Mouse (Mus musculus) retina, postnatal 1 day (tissue): ENCODE results near the gene Cacnb4.
A peak's percentile ranks its signal among the peaks of the same experiment; 100 is the strongest.

Source experiments
- DNase-seq: peaks from one replicate; pipeline ENCODE4 v3.0.0-alpha.2; 2012

The Cacnb4 gene

DNA sequence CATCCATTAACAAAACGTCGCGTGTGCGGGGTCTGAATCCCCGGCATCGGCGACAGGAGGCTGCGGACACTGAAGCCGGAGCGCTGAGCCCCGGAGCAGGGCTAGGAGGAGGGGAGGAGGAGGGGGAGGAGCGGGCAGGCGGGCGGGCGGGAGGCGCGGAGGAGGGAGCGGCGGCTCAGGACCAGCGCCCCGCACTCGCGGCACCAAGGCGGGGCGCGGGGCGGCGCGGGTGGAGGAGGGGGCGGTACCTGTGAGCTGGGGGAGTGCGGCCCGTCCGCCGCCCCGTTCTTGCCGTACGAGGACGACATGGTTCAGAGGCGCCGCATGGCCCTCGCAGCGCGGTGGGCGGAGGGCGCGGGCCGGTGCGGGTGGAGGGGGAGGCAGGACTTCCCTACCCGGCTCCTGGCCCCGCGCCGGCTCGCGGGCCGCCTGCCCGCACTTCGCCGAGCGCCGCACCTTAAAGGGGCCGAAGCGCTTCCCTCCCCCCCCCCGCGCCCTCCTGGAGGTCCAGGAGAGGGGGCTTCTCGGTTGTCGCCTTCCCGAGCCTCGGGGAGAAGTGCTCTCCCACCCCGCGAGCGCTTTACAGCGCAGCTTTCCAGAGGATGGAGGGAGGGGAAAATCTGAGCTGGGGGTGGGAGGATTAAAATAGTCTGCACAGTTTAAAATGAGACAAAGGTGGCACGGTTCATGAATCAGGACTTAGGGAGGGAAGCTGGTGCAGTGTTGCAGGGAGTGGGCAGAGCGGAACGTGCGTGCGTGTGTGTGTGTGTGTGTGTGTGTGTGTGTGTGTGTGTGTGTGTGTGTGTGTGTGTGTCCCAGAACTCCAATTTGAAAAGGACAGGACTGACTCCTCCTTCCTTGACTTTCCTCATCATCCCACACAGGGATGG is at the start of gene Cacnb4:
Gene Cacnb4, minus strand, starts transcription at position 809 of the 890 bp plus-strand sequence.
- DNase-seq = peak; percentile 83

DNA sequence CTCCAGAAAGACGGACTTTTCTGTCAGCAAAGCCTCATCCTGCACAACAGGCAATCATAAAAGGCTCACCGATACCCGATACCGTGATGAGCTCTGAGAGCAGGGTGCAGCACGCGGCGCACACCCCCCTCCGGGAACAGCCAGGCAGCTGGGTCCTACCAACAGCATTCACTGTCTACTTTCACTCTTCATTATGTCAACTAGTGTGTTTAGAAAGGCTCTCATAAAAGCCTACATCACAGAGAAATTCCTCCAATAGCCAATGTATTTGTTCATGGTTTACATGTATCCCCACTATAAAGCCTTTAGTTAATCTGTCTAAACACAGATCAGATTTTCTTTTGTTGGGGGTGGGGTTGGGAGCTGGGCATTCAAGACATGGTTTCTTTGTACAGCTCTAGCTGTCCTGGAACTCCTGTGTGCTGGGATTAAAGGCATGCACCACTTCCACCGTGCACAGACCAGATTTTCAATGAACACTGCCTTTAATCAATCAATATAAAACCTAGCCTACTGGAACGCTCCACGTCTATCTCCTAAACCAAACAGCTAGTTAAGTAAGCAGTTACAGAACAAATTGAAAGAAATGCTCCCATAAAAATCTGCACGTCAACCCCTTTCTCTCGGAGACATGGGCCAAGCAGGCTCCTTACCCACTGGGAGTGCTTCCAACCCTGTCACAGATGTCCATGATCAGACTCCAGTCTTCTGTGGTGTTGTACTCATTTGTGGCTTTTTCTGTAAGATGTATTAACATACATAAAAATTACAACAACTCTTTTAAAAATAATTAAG is 43.8 kb upstream of the Cacnb4 start:
- DNase-seq = peak; percentile 41

DNA sequence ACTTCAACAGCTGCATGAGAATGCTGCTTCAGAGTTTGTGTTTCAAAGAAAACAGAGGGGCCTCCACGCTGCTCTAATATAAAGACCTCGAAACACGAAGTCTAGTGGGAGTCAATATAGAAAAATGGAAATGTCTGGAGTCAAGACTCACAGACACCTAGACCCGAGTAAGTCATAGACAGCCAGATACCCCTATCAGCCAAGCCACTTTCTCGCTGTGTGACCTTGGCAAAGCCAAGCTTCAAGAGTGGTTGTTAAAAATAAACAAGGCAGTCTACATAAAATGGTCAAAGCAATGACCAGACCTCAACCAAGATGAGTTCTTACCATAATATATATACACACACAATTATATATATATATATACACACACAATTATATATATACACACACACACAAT is 40.4 kb upstream of the Cacnb4 start:
- no peak for DNase-seq

DNA sequence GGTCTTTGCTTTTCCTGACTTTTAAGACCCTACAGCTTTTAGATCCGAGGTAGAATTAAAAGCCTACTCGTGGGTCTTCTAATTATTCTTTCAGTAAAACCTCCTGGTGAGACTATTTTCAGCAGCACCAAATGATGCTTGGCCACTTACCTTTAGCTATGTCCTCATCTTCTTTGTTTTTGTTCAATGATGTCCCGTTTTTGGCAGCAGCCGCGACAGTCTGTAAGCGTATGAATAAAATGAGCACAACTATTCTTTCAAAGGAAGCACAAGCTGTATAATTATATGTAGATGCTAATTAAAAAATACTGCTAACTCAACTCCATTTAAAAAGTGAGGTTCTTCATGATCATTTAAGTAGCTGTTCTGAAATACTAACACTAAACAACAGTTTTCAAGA is 38.9 kb upstream of the Cacnb4 start:
- no peak for DNase-seq

DNA sequence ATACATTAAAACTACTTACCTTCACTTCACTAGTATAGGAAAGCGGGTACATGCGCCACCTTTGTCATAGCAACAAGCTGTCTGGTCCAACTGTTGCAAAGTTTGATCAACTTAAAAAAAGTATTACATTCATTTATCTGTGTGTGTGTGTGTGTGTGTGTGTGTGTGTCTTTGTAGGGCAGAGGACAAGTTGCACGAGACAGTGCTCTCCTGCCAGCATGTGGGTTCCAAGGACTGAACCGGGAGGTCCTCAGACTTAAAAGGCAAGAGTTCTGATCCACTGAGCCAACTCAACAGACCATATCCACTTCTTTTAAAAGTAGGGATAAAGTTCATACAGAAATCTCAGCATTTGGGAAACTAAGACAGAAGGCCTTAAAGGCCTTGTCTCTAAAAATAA is 37.5 kb upstream of the Cacnb4 start:
- DNase-seq = no peak

DNA sequence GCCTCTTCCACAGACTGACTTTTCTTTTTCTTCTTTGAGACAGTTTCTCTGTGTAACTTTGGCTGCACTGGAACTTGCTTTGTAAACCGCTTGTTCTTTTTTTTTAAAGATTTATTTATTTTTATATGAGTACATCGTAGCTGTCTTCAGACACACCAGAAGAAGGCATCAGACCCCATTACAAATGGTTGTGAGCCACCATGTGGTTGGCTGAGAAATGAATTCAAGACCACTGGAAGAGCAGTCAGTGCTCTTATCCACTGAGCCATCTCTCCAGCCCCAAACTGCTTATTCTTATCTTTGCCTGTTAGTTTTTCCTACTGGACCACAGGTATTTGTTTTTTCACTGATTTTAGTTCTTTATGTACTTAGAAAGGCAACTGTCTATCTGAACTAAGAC is 34.2 kb upstream of the Cacnb4 start:
- DNase-seq = no peak

DNA sequence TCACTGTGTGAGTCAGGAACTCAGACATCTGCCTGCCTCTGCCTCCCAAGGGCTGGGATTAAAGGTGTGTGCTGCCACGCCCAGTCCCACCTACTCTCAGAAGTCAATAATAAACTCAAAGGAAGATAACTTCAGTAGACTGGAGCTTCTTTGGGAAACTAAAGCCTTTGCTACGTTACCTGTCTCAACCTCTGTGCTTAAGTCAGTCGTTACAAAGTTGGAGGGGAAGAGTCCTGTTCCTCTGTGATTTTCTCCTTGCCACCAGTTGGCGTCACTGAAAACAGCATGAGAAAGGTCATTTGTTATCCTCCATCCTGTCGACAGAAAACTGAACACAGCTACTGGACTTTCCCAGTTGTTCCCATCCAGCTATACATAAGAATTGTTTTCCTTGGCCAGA is 32.8 kb upstream of the Cacnb4 start:
- DNase-seq = no peak

DNA sequence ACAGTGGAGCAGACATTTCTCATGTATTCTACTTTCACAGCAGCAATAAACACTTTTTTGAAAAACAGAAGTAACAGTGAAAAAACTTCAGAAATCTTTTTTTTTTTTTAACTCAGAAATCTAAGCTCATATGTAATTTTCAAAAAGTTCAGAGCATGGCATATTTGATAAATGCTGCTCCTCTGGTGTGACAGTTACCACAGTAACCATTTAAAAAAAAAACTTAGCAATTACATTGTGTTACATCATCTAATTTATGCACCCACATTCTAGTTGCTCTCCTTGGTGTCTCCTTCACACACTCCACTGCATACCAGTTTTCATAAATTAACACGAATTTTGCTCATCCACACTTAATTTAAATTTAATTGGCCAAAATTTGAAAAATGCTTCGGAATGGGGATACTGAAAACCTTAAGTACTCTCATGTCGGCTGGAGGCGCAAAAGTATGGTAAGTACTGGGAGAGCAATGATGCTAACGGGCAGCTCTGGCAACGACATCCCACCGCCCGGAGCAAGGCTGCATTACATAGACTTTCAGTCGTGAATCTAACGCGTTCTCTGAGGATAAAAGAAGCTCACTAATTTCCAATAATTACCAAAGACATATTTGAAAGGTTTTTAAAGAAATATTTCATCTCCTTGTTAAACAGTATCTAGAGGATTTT is 24.9 kb upstream of the Cacnb4 start:
- DNase-seq = no peak

DNA sequence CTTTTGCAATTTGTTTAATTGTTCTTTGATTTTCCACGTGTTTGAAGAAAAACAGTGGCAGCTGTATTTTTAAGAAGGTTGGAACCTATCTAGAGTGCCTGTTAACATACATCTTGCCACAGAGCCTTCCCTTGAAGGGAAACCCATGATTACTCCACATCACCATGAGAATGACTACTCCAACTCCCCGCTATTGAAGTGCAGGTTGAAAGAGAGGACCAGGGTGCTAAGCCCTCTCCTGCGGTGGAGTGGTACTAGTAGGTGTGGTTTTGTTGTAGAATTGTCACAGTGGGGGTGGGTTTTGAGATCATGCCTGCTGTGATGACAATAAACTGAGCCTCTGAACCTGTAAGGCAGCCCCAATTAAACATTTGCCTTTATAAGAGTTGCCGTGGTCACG is 23.7 kb upstream of the Cacnb4 start:
- no peak for DNase-seq

DNA sequence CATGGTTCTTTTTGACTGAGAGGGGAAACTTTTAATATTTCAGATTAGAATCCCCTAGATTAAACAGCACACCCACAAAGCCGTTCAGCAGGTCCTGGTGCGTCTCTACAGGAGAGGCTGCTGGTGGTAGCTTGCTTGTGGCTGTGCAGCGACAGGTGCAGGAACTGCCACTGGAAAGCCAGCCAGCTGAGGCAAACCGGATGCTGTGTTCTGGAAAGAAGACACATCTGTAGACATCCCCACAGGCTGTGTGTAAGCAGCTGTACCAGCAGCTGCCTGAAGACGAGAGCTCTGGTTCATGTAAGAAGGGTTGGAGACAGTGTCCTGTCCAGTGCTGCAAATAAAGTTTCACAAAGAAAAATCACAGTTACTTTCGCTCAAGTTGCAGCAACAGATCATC is 18.0 kb upstream of the Cacnb4 start:
- no peak for DNase-seq

DNA sequence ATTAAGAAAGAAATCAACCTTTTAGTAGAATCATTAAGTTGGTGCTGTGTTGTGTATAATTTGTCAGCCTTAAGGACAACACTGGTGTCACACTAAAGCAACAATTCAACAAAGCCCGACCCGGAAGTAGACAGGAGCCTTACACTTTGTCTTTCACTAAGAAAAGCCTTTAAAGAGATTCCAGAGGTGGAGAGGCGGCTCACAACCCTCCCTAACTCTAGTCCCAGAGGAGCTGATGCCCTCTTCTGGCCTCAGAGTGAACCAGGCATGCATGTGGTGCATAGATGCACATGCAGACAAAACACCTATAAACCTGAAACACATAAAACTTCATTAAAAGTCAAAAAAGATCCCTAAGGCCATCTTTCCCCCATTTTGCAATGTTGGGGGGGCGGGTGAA is 15.1 kb upstream of the Cacnb4 start:
- DNase-seq = peak; percentile 14

DNA sequence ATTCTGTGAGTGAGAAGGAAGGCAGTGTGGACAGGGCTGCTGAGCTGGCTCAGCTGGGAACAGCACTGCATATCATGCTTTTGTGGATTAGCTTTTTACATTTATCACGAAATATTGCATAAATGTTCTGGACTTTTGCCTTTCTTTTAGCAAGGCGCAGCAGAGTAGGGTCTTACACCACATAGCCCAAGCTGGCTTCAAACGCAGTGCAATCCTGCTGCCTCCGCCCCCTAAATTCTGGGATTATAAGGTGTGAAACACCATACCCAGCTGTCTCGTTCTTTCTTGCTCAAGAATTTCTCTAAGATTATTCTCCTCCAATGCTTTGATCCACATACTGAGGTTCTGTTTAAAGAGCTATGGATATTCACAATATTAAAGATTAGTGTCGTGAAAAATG is 10.0 kb upstream of the Cacnb4 start:
- DNase-seq = no peak

DNA sequence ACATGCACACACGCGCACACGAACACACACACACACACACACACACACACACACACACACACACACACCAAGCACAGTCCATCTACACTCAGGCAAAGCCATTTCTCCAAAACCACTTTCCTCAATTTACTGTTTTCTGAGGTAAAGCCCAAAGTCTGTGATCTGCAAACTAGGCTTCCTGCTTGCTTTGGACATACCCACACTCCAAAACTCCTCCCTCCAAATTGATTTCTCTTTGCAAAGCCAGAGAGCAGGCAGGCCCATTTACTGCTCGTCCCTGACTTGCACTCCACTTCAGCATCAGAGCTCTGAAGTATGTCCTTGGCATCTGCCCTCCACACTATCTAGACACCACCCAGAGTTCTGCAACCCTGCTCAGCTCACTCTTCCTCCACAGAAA is 958 bp upstream of the Cacnb4 start:
- no peak for DNase-seq

DNA sequence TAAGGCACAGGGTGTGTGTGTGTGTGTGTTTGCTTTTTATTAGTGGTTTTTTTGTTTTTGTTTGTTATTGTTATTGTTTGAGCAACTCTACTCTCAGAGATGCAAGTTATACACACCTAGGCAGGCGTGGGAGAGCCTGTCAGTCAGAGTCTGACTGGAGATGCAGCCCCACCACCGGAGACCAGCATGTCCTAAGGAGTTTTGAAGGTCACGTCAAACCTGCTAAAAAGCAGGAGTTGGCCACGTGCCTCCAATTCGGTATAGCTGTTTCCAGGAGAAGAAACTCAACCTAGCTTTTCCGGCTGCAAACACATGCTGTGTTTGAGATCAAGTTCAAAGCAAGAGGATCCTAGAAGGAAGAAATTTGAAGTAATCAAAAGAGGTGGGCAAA is 277 bp upstream of the Cacnb4 start:
- DNase-seq = peak; percentile 22

DNA sequence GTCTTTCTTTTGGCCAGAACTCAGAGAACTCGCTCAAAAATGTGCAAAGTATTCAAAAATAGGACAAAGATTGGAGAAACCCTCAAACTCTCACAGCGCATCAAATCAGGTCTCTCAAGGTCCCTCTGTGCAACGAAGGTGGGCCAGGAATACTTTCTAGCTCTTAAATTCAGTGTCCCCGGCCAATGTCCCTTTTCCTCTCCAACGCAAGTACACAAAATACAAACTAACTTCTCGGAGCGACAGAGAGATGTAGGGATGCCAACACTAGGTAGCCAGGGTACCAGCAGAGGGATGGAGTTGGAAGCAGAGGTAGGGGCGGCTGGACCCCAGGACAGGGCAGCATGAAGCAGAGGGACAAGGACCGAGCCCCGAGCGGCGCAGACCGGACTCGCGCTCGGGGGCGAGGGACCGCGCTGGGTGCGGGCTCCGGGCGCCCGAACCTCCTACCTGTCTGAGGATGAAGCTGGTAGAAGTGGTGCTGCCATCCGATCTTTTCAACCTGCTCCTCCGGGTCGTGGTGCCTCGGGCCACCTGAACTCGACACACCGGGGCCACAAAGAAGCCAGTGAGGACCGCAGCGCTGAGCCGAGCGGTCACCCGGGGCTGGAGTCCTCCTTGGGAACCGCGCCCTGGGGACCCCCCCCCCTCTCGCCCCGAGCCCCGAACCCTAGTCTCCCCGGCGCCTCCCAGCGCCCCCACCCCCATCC is 1.2 kb downstream of the Cacnb4 start:
- peak; percentile 48 for DNase-seq

DNA sequence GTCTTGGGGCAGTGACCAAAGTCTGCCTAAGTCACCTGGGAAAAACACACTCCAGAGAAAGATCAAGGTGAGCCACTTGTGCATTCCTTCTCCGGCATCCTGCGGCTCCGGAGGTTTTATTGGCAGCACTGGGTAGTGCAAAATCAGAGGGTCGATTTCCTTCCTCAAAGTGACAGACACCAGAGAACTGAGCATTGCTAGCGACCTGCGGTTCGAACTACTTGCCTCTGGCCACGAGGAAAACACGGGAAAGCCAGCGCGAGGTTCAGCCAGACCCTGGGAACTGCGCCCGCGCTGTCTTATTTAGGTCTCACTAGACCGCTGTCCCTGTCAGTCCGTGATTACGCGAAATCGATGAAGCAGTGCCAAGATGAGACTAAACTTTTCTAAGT is 1.7 kb downstream of the Cacnb4 start:
- no peak for DNase-seq

DNA sequence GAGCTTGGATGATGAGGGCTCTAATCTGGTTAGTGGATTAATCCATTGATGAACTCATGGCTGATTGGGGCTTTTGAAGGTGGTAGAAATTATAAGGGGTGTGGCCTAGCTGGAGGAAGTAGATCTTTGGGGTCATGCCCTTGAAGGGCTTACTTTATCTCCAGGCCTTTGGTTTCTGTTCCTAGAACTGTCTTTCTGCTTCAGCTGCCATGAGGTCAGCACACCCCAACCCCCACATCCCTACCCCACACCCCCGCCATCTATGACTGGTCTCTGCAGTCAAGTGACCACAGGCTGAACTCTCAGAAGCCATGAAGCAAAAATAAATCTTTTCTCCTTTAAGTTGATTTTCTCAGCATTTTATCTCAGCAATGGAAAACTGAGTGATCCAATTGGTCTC is 3.5 kb downstream of the Cacnb4 start:
- DNase-seq = peak; percentile 30

DNA sequence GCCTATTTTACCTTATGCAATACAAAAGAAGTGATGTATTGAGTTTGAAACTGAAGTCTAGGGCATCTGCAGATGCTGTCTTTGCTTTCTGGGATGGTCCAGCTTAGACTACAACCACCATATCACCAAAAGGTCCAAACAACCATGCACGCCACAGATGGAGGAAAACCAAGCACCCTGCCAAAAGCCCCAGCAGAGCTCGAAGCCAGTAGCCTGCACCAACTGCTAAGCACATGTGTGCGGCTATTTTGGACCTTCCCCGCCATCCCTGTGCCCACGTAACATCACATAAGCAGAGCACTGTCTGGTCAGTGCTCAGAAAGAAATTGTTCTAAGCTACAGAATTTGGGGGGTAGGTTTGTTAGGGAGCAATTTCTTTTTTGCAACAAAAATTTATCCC is 5.9 kb downstream of the Cacnb4 start:
- no peak for DNase-seq

DNA sequence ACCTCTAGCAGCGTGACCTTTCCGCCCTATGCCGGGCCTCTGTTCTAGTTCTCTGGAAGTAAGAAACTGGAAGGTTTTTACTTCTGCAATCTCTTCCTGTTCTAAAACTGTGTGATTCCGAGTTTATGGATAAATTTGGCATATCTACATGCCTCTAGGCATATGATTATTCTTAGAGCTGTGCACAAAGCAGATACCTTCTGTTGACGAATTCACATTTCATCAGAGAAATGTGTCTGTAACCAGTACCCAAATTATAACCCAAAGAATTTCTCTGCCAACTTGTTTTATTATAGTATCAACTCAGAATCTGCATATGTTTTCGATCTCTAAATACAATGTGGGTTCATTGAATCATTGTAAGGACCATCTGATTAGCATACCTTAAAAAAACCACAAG is 8.2 kb downstream of the Cacnb4 start:
- no peak for DNase-seq

DNA sequence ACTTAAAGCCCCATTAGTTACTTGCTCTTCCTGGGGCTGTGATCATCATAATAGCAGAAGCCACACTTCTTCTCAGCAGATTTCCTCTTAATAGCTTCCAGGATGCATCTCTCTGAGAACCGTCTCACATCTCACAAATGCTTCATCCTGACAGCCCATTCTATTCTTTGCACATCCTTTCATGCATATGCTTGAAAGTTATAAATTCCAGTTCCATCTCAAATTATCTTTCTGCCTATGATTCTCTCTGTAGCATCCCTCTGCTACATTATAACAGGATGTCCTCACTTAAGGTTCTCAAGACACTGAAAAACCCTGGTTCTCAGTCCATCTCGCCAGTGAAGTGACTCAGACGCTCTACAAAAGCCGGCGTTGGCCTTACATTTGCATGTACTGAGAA is 19.9 kb downstream of the Cacnb4 start:
- DNase-seq = no peak

DNA sequence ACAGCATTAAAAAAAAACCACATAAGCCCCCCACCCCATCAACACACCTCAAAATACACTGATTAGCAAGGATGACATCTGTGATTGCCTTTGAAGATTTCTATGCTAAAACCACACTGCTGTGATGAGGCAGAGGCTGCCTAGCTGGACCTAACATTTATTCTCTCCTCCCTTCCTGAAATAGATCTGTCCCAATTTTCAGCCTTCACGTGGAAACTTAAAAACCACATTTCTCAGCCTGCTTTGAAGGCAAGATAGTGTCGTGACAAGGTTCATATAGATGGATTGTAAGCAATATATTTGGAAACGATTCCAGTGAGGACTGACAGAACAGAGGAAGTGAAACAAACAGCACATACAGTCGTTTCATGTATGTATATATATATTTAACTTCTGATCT is 22.1 kb downstream of the Cacnb4 start:
- DNase-seq = no peak

DNA sequence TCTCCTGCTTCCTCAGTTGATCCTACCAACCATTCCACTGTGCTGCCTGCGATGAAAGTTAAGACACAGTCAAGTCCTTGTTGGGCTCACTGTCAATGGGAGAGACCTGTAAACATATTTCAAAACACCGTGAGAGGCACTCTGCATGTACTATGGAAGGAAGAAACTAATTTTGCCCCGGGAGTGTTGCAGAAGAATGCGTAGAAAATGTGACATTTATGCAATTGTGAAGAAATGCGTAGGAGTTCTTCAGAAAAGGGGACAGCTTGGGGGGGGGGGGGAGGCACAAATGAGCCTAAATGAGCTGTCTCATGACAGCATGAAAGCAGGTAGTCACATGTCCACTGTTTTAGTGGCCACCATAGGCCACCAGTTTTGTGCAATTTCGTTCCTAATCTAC is 25.1 kb downstream of the Cacnb4 start:
- no peak for DNase-seq
